Mouse (Mus musculus): ENCODE measurements around the gene Wdfy4. TPM values are rescaled to one million over a fixed set of nuclear protein-coding genes. Genes with fewer than 3 reads are reported as not detected.

Wdfy4 gene
- total RNA-seq, 2 experiments from 2014 or later: 0.99 to 1.9 TPM

DNA sequence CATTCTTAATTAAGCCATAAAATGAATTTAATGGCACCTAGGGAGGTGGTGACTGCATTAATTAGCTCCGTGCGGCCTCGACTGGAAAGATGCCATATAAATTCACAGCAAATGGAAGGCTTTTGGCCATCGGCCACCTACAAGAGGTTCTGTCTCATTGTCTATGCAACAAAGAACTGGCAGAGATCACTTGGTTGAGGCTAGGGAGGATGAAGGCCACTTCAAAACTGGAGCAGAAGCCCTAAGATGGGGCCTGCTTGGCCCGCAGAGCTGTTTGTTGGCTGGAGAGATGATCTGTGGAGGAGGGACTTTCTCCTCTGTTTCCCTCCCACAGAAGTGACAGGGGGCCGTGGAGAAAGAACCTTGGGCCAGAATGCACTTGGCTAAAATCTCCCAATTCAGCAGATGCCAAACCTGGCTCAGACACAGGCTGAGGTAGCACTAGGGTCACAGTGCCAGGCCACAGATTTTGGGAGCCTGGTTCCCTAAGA lies 103.9 kb downstream of the Wdfy4 start:
- DNase-seq (ENCODE audit: low spot score in 2 of 2): no peak

DNA sequence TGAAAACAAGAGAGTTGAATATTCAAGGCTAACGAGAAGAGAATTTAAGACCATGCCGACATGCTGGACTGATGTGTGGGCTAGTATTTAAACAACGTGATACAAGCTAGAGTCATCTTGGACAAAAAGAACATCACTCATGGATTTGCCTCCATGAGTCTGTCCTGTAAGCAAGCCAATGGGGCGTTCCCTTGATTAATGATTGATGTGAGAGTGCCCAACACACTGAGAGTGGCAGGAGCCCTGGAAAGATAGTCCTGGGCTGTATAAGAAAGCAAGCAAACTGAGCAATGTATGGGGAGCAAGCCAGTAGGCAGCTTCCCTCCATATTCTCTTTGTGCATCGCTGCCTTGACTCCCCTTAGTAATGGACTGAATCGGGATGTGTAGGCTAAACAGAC lies 106.7 kb downstream of the Wdfy4 start:
- DNase-seq (ENCODE audit: low spot score in 2 of 2): no peak

DNA sequence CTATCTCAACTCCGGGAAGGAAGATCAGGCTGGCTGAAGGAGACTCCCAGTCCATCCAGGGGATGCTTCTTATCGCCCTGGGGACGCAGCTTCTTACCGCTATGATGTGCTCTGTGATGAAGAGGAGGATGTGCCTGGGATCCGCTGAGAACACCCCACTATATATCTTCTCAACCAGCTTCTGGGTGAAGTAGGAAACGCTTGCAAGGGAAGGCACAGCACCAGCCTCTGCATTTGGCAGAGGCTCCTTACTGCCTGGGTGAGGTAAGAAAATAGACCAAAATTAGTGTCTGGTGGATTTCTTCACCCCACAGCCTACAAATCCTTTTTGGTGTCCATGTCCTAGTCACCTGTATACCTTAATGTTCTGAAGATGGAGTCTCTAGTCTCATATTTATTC lies 107.2 kb downstream of the Wdfy4 start:
- no peak for DNase-seq (ENCODE audit: low spot score in 2 of 2)

DNA sequence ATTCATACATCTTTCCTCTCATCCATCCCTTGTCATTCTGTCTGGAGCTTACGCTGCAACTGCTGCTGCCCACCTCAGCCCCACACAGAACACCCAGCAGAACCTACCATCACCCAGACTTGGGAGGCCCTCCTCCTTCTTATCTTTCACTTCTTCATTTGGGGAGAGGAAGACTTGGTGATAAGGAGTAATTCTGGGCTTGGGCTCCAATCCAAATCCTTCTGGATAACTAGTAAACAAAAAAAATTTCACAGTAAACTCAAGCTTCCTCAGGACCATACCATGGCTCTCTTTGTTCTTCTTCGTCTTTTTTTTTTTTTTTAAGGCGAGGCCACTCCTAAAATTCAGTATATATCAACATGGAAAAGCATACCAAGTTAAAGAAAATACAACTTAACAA lies 112.0 kb downstream of the Wdfy4 start:
- no peak for DNase-seq (ENCODE audit: low spot score in 2 of 2)

DNA sequence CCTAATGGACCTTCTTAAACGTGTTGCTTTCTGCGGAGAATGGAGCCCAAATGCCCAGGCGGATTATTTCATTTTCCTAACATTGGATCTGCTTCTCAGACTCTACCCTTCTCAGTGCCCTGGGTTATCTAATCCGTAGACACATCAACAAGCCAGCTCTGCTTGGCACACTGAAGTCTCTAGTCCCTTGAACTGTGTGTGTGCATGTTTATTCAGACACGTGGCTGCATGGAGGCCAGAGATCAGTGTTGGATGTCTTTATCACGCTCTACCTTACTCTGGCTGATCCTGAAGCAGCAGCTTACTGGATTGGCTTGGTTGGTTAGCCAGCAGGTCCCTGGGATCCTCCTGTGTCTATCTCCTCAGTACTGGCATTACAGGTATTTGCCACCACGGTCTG lies 113.0 kb downstream of the Wdfy4 start:
- no peak for DNase-seq (ENCODE audit: low spot score in 2 of 2)

DNA sequence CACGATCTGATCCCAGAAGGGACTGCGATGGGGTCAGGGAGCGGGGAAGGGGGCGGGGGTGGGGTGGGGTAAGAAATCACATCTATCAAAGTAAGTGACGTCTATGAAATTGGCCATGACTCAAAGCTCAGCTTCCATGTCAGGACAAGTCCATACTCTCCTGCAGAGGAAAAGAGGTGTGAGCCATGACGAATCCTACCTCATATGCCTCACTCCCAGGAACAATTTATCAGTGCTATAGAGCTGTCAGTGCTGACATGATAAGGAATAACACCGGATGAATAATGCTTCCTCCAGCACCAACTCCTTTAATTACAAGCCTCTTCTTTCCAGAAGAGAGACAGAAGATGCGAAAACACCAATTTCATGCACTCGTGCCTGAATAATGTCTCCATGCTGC lies 117.6 kb downstream of the Wdfy4 start:
- DNase-seq (ENCODE audit: low spot score in 2 of 2): no peak

DNA sequence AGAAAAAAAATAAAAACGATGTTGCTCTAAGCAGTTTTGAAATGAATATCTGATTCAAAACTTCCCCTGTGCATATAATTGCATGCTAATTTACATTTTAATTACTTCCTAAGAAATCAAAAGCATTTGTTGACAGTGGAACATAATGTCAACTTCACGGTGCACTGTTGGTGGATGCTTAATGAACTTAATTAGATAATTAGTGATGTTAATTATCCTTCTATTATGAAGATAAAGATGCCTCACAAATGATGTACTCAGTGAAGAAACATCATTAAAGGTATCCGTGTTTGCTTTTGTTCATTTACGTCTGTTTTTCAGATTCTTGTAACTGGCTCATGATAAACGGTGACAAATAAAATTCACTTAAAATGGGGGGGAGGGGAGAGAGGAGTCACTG lies 122.3 kb downstream of the Wdfy4 start:
- DNase-seq (ENCODE audit: low spot score in 2 of 2): no peak

DNA sequence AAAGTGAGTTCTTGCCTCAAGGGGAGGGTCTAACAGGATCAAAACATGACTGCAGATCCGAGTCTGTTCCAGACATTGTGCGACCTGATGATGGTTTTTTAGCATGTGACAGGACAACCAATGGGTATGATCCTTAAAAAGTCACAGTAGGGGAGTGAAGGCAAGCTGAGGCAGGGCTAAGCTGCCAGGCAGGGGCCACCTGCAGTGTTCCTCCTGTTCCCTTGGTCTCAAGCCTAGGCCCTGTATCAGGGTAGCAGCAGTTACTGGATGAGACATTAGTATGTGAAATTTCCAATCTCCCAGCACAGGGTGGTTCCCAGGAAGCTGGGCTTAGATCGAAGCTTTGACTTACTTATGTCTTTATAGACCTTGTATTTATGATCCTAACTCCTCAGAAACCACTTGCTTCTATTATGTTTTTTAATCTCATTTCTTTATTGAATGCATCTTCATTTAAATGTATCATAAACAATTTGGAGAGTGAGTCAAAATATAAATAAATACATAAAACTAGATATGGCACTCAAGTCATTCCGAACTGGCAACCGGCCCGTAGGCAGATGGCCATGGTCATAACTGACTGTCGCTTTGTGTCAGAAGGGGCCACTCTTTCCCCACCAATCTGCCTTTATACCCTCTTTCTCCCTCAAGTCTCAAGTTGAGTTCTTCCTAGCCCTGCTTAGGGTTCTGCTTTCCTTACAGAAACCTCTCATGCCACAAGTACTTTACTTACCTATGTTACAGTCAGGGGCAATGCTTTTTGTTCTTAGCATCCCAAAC lies 126.2 kb downstream of the Wdfy4 start:
- DNase-seq (ENCODE audit: low spot score in 2 of 2): no peak

DNA sequence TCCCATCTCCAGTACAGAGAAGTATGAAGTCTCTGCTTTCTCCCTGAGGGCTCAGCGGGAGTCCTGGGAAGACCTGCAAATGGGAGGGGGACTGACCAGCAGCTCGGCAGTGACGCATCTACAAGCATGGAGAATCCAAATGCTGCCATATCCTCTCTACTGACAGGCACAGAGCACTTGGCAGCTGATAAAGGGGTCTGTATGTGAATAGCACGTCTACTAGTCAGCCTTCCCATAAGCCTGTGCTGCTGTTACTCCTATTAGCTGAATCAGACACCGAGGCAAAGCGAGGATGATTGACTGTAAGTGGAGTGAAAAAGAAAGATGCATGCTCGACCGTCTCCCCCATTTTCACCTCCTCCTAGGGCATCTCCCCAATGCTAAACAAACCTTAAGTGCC lies 131.9 kb downstream of the Wdfy4 start:
- DNase-seq (ENCODE audit: low spot score in 2 of 2): no peak

DNA sequence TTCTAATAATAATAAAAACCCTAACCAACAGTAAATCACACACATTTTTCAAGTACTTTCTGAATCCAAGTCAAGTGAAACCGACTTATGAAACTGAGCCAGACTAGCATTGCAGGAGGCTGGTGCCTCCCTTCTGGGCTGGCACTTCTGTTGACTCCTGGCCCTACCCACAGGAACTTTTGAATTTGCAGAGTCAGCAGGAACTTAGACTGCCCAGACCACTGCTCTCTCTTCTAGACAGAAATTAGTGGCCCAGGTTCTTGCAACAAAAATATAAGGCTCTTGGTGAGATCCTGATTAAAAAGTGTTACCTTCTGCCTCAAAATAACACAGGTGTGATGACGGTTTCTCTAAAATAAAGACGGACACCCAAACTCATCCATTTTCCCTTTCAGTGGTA lies 140.1 kb downstream of the Wdfy4 start:
- DNase-seq (ENCODE audit: low spot score in 2 of 2): no peak

DNA sequence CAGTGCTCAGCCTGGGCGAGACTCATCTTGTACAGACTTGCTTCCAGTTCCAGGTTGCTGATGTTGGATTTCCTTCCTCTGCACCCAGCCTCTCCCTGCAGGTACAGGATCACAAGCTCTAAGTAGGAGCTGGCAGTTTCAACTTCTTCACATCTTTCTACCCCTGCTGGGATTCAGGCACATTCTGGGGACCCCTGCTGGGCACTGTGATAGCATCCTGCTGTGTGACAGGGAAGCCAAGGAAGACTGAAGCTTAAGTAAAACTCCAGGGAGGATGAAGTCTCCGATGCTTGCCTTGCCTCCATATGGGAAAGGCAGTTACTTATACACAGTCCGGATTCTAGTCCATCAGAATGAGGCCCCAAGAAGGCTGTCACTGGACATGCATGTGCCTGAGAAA lies 148.5 kb downstream of the Wdfy4 start:
- no peak for DNase-seq (ENCODE audit: low spot score in 2 of 2)

DNA sequence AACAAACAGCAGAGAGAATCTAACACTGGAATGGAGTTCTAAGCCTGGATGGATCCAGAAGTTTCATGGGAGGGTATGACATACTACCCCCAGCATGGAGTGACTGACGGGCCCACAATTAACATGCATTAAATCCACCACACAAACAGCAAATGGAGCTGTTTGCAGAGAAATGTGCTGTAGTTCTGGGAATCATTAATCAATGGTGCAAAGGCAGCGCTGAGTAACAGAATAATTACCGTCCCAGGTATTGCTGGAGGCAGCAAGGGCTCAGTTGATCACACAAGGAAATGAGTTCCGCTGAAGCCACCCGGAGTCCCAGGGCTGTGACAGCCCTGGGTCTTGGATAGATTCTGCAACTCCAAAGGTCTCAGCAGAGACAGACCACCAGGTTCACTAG lies 149.9 kb downstream of the Wdfy4 start:
- DNase-seq (ENCODE audit: low spot score in 2 of 2): no peak

DNA sequence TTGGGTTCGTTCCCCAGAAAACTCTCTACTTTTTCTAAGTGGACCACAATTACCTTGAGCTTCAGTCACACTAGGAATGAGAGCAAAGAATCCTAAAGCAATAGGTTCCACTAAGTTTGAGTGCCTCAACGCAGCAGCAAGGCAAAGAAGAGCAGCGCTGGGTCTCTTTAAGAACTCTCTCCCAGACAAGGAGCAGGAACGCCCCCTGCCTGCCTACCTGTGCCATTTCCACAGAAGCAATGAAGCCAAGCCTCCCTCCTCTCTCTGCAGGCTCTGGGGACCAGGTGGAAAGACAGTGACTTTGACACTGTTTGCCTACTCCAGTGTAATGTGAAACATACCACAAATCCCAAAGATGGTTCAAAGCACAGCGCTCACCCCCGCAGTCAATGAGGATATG lies 151.9 kb downstream of the Wdfy4 start:
- peak in 1 of 2 experiments; percentile 3 for DNase-seq (ENCODE audit: low spot score in 2 of 2)

DNA sequence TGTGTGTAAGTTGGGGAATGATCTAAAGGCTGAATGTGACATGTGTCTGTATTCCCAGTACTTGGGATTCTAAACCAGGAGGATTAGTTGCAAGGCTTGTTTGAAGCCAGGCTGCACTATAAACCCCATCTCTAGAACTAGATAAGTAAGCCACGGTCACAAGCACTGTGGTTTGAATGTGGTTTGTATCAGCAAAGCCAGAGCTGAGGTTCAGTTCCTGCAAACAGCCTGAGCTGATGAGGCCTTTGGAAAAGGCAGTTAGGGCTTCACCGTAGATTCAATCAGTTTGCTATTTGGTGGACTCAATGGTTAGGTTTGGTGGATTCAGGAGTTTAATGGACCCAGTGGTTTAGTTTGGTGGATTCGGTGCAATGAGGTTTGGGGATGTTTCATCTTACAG lies 154.5 kb downstream of the Wdfy4 start:
- DNase-seq (ENCODE audit: low spot score in 2 of 2): no peak

DNA sequence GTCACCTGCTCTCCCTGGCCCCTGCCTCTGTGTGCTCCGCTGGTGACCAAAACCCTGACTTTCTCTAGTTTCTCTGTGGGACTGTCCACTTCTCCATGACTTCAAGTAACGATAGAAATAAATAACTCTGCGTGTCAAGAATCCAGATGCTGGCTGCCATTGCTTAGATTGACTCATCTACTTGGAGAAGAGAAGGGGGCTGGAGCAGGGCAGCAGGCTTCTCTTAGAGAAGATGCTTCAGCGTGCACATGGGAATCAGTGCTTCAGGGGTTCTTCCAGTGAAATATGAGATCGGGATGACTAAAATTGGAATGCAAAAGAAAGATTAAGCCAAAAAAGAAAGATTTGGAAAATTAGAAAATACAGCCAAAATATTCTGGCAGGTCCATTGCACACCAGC lies 165.7 kb downstream of the Wdfy4 start:
- DNase-seq (ENCODE audit: low spot score in 2 of 2): no peak

DNA sequence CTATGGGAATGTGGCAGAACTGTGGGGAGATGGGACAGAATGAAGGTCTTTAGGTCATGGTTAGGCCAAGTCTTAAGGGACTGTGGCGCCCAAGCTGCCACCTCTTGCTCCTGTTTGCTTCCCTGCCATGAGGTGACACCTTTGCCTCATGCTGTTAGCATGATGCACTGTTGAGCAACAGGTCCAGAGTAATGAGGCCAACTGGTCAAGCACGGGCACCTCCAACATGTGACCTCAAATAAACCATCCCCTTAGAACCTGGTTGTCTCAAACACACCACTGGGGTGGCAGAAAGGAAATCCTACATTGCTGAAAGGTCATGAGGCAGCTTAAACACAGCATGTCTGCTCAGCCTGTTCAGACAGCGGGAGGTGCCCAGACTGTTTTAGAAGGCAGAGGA lies 166.3 kb downstream of the Wdfy4 start:
- DNase-seq (ENCODE audit: low spot score in 2 of 2): no peak

DNA sequence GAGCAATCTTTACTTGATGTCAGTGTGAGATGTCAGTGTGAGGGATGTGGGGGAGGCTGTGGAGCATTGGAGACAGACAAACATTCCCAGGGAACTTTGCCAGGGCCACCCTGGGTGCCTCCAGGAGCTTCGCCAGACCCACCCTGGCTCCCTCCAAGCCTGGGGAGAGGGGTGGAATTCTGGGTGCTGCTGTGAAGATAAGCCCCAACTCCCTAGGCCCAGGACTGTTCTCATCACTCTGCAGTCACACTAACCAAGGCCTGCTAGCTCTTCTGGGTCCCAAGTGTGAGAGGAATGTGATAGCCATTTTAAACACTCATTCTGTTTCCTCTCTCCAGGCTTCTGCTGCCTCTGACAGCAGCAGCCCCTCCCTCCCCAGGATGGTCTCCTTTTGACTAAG lies 177.7 kb downstream of the Wdfy4 start:
- no peak for DNase-seq (ENCODE audit: low spot score in 2 of 2)

DNA sequence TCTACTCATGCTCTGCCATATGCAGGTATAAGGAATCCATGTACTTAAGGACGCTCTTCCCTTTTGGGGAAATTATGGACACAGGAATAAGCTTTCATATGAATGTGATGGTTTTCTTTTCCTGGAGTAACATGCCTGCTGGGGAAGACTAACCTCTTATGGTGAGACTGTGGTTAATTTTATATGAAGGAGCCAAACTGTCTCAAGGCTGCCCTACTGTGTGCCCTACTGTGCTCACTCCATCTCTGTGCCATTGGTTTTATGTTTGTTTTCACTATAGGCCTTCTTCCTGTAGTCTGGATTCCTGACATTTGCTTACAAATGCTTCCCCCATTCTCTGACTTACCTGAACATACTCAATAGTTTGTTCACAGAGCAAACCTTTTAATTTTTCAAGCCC lies 180.2 kb downstream of the Wdfy4 start:
- DNase-seq (ENCODE audit: low spot score in 2 of 2): no peak

DNA sequence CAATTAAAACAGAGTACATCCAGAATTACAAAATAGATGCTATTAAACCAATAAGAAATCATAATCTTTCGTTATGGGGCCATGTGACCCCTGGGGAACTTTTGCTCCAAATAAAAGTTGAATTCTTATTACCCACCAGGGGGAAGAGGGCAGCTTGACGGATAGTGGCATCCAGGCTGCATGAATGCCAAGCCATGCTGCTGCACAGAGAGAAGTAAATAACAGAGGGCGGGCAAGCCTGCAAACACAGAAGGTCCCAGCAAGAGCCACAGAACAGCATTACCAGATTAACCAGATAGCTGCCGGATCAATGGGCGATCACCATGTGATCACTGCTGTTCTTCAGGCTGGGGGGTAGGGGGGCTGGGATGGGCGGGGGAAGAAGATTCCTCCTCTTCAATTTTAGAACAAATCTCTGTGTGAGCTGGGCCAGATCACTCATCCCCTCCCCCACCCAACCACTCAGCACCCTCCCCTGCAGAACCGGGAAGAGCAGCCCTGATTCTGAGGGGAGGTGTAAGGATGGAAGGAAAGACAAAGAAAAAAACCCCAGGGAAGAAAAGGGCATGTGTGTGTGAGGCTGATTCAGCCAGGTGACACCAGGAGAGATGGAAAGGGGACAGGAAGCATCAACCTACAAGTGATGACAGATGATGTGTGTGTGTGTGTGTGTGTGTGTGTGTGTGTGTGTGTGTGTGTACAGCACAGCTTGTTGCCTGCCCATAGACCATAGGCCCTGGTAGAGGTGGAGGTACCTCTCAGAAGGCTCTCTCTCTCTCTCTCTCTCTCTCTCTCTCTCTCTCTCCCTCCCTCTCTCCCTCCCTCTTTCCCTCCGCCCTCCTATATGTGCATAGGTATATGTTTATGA lies 185.0 kb downstream of the Wdfy4 start:
- no peak for DNase-seq (ENCODE audit: low spot score in 2 of 2)

DNA sequence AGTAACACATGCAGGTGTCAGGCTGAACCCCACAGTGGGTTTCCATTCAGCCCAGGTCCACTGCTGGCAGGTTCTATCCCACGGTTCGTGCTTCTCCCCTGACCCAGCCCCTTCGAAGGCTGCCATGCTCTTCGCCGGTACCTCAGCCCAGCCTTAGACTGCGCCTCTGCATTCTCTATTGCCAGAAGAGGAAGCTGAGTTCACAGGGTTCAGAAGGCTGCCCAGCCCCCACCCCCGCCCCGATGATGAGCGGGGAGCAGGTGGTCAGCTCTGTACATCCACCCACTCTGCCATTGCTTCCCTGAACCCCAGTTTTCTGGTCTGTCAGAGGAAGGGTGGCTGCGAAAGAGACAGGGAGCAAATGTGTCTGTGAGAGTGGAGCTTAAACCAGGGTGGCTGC lies 185.8 kb downstream of the Wdfy4 start:
- no peak for DNase-seq (ENCODE audit: low spot score in 2 of 2)

DNA sequence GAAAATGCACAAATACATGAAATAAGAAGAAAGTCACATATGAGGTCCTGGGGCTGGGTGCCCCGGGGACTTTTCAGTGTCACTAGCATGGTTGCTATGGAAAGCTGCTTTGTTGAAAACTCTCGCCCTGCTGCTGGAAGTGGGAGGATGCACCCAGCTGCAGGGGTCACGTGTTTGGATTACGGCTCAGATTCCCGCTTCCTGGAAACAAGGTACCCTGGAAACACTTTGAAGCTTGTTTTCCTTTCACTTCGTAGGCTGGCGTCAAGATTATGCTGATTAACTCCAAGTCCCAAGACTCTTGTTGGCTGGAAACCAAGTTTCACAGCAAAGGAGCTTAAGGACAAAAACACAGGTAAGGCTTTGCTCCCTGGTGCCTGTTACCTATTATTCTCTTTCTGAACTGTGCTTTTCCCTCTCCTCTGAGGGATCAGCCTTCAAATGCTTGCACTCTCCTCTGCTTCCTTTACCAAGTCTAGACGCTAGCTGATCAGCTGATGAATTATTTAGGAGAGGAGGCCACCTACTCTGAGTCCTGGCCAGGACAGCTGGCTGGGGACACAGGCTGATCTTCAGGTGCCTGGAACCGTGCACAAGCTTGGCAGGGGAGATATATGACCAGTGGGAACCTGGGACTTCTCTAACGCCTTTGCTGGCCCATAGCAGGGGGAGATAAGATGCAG lies 190.2 kb downstream of the Wdfy4 start:
- no peak for DNase-seq (ENCODE audit: low spot score in 2 of 2)

DNA sequence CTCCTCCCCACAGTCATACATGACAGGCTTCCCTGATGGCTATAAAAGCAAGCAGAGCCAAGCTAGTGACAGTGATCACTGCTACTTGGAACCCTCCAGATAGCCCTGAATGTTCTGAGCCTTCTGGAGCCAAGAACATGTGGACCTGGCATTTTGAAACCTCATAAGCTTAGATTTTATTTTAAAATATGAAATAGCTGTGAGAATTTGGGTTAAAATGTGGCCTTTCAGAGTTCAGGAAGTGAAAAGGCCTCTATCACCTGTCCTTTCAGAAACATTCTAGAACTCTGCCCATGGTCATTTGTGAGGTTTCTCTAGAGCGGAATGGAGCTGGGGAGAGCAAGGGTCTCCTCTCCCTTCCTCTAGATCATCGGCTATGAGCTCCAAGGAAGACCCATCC lies 194.2 kb downstream of the Wdfy4 start, which contains the start of gene Lrrc18:
TSS of gene Lrrc18 (plus strand) at position 301 of the 400 bp plus-strand sequence.
- no peak for DNase-seq (ENCODE audit: low spot score in 2 of 2)

Data from layer of hippocampus, adult 18-20 months (tissue).